Mouse (Mus musculus): ENCODE results near the gene Wipi2.

Gene Wipi2

GRCm38 (mm10) chr5:142629663-142630025 lies 2.1 kb downstream of the Wipi2 start:
- no peak for DNase-seq (ENCODE audit: low read depth, low spot score)

- DNase-seq (ENCODE audit: low read depth, low spot score), result no peak
Measured at GRCm38 (mm10) chr5:142630224-142630623, 2.7 kb downstream of the Wipi2 start.

- no peak for DNase-seq (ENCODE audit: low read depth, low spot score)
Measured at GRCm38 (mm10) chr5:142637823-142638222, 10.3 kb downstream of the Wipi2 start.

- DNase-seq (ENCODE audit: low read depth, low spot score), result no peak
Measured at GRCm38 (mm10) chr5:142640088-142640487, 12.6 kb downstream of the Wipi2 start.

GRCm38 (mm10) chr5:142641331-142642051 lies 14.0 kb downstream of the Wipi2 start:
- no peak for DNase-seq (ENCODE audit: low read depth, low spot score)

- no peak for DNase-seq (ENCODE audit: low read depth, low spot score)
Measured at GRCm38 (mm10) chr5:142648162-142648561, 20.7 kb downstream of the Wipi2 start.

- no peak for DNase-seq (ENCODE audit: low read depth, low spot score)
Measured at GRCm38 (mm10) chr5:142649460-142650050, 22.1 kb downstream of the Wipi2 start.

GRCm38 (mm10) chr5:142650390-142650789 lies 22.9 kb downstream of the Wipi2 start:
- DNase-seq (ENCODE audit: low read depth, low spot score), result no peak

- DNase-seq (ENCODE audit: low read depth, low spot score), result no peak
Measured at GRCm38 (mm10) chr5:142650794-142651497, 23.4 kb downstream of the Wipi2 start.

GRCm38 (mm10) chr5:142652266-142652665 lies 24.8 kb downstream of the Wipi2 start:
- DNase-seq (ENCODE audit: low read depth, low spot score), result no peak

- DNase-seq (ENCODE audit: low read depth, low spot score), result no peak
Measured at GRCm38 (mm10) chr5:142660656-142661434, 33.3 kb downstream of the Wipi2 start.

- DNase-seq (ENCODE audit: low read depth, low spot score), result no peak
Measured at GRCm38 (mm10) chr5:142667921-142668320, 40.4 kb downstream of the Wipi2 start.

- no peak for DNase-seq (ENCODE audit: low read depth, low spot score)
Measured at GRCm38 (mm10) chr5:142668556-142669263, 41.2 kb downstream of the Wipi2 start.

- no peak for DNase-seq (ENCODE audit: low read depth, low spot score)
Measured at GRCm38 (mm10) chr5:142669726-142670125, 42.2 kb downstream of the Wipi2 start.

GRCm38 (mm10) chr5:142673082-142673481 lies 45.6 kb downstream of the Wipi2 start:
- no peak for DNase-seq (ENCODE audit: low read depth, low spot score)

- no peak for DNase-seq (ENCODE audit: low read depth, low spot score)
Measured at GRCm38 (mm10) chr5:142678141-142678571, 50.7 kb downstream of the Wipi2 start.

GRCm38 (mm10) chr5:142679065-142679464 lies 51.6 kb downstream of the Wipi2 start:
- DNase-seq (ENCODE audit: low read depth, low spot score), result no peak

GRCm38 (mm10) chr5:142681911-142682310 lies 54.4 kb downstream of the Wipi2 start:
- DNase-seq (ENCODE audit: low read depth, low spot score), result no peak

- DNase-seq (ENCODE audit: low read depth, low spot score), result no peak
Measured at GRCm38 (mm10) chr5:142682529-142682928, 55.0 kb downstream of the Wipi2 start.

GRCm38 (mm10) chr5:142688866-142689265 lies 61.4 kb downstream of the Wipi2 start:
- DNase-seq (ENCODE audit: low read depth, low spot score), result no peak

GRCm38 (mm10) chr5:142690343-142690742 lies 62.8 kb downstream of the Wipi2 start:
- no peak for DNase-seq (ENCODE audit: low read depth, low spot score)

Data from forelimb bud, embryonic 11.5 days (tissue).